Mouse (Mus musculus): ENCODE data around the gene Acsl3.

The Acsl3 gene

GRCm38 (mm10) chr1:78688149-78688548 lies 30.5 kb downstream of the Acsl3 start:
- DNase-seq = no peak

- no peak for DNase-seq
Observed at GRCm38 (mm10) chr1:78694503-78695258, 37.1 kb downstream of the Acsl3 start.

GRCm38 (mm10) chr1:78696305-78696704 lies 38.7 kb downstream of the Acsl3 start:
- DNase-seq = no peak

GRCm38 (mm10) chr1:78696903-78697302 lies 39.3 kb downstream of the Acsl3 start:
- DNase-seq = no peak

GRCm38 (mm10) chr1:78698138-78698537 lies 40.5 kb downstream of the Acsl3 start:
- DNase-seq = peak; percentile 12

- DNase-seq = no peak
Observed at GRCm38 (mm10) chr1:78701740-78702139, 44.1 kb downstream of the Acsl3 start.

GRCm38 (mm10) chr1:78702282-78702963 lies 44.8 kb downstream of the Acsl3 start:
- DNase-seq = no peak

- DNase-seq = no peak
Observed at GRCm38 (mm10) chr1:78702964-78703285, 45.3 kb downstream of the Acsl3 start.

- DNase-seq = no peak
Observed at GRCm38 (mm10) chr1:78706338-78706737, 48.7 kb downstream of the Acsl3 start.

GRCm38 (mm10) chr1:78707280-78707679 lies 49.7 kb downstream of the Acsl3 start:
- peak; percentile 12 for DNase-seq

GRCm38 (mm10) chr1:78710026-78710425 lies 52.4 kb downstream of the Acsl3 start:
- DNase-seq = no peak

GRCm38 (mm10) chr1:78710613-78711329 lies 53.1 kb downstream of the Acsl3 start:
- no peak for DNase-seq

GRCm38 (mm10) chr1:78724458-78725190 lies 67.0 kb downstream of the Acsl3 start:
- peak; percentile 84 for DNase-seq

- DNase-seq = no peak
Observed at GRCm38 (mm10) chr1:78725191-78725490, 67.5 kb downstream of the Acsl3 start.

GRCm38 (mm10) chr1:78725617-78726223 lies 68.1 kb downstream of the Acsl3 start:
- DNase-seq = peak; percentile 34

GRCm38 (mm10) chr1:78730114-78730720 lies 72.6 kb downstream of the Acsl3 start:
- no peak for DNase-seq

GRCm38 (mm10) chr1:78732290-78732689 lies 74.7 kb downstream of the Acsl3 start:
- DNase-seq = no peak

GRCm38 (mm10) chr1:78734261-78735000 lies 76.8 kb downstream of the Acsl3 start:
- DNase-seq = peak; percentile 32

GRCm38 (mm10) chr1:78737646-78738045 lies 80.0 kb downstream of the Acsl3 start:
- no peak for DNase-seq

- no peak for DNase-seq
Observed at GRCm38 (mm10) chr1:78740676-78741075, 83.1 kb downstream of the Acsl3 start.

GRCm38 (mm10) chr1:78742198-78742597 lies 84.6 kb downstream of the Acsl3 start:
- no peak for DNase-seq

- no peak for DNase-seq
Observed at GRCm38 (mm10) chr1:78743318-78743717, 85.7 kb downstream of the Acsl3 start.
